Mouse (Mus musculus) liver (tissue): ENCODE measurements around the gene Itgax.

Source experiments
- DNase-seq: peaks from one replicate; pipeline ENCODE4 v3.0.0-alpha.2; 2020; ENCODE audit warnings: mixed read lengths

Gene Itgax

DNA sequence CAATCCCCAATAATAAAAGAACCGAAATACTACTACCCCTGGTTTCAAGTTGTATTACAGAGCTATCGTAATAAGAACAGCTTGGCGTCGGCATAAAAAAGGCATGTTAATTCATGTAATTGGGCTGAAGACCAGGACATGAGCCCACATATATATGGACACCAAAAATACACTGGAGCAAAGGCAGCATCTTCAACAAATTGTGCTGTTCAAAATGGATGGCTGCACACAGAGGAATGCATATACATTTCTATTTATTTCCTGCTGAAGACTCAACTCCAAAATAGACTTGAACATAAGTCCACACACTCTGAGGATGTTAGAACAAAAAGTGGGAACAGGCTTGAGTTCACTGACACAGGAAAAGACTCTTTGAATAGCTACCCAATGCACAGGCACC, 34.7 kb downstream of the Itgax start:
- DNase-seq, result no peak

DNA sequence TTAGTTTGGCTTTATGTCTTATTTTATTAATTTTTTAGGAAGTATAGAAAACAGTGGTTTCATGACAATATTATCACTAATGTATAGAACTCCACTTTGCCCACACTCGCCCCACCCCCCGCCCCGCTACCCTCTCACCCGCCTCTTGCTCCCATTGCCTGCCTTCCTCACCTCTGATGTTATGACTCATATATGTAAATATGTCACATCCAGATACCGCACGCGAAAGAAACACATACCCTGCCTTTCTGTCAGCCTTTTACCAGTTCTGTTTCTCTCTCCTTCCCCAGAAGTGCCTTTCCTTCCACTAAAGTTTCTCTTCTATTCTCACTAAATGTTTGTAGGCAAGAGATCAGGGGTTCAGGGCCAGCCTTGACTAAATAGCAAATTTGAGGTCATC, 37.0 kb downstream of the Itgax start:
- DNase-seq, result no peak

DNA sequence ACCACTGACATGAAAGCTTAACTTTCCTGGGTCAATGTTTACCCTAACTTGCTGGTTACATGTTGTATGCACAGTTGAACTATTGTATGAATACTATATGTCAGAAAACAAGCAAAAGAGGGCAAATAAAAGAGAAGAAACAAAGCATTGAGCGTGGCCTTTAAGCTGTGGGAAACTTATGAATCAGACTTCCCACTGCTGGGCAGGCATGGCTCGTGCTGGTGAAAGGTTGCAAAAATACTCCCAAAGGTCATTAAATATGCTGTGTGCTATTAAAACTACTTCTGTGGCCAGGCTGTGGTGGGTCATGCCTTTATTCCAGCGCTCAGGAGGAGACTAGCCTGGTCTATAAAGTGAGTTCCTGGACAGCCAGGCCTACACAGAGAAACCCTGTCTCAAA, 40.6 kb downstream of the Itgax start:
- DNase-seq, result no peak

DNA sequence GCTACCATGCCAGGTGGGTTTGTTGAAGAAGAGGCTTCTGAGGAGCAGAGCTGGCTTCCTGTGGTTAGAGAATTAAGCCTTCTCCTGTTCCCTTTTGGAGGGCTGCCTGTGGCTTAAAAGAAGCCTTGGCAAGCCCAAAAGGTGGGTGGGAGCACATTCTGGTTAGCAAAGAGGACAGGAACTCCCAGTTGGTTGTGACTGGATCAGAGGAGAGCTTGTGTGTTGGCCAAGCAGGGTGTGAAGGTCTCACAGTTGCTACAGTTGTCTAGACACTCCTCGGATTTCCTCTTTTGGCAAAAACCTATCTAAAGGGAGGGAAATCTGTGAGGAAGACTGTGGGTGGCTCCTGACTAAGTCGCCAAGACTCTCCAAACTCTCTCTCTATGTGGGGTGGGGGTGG, 49.0 kb downstream of the Itgax start:
- no peak for DNase-seq

DNA sequence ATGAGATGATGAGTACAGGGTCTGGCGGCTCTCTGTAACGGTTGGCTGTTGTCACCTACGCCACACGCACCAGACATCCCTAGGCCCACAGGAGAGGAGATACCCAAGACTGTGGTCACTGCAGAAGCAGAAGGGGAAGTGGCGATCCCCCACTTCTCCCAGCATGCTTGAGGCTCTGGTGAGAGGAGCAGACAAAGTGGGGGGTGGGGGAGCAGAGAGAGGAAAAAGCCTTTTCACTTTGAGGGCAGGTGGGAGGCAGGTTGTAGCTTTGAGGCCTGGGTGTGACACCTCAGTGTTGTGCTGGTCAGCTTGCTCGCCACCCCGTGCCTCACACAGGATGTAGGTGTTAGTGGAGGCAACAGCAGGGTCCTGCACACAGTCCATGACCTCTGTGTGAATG, 50.8 kb downstream of the Itgax start:
- peak; percentile 36 for DNase-seq

DNA sequence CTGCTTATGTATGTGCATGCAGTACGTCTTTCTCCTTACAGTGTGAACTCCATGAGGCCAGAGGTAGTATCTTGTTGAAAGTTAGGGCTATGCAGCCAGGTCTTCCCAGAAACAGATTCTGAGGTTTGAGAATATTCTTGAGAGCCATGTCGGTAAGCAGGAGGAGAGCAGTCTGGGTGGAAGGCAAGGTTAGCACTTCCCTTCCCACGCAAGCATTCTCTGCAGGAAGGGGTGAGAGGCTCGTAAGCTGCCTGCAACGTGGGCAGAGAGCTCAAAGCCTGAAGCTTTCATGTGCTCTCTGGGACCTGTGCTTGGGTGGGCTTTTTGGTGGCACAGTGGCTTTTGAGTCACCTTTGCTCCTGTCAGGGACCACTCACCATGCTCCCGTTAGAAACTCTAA, 51.2 kb downstream of the Itgax start:
- DNase-seq, result no peak

DNA sequence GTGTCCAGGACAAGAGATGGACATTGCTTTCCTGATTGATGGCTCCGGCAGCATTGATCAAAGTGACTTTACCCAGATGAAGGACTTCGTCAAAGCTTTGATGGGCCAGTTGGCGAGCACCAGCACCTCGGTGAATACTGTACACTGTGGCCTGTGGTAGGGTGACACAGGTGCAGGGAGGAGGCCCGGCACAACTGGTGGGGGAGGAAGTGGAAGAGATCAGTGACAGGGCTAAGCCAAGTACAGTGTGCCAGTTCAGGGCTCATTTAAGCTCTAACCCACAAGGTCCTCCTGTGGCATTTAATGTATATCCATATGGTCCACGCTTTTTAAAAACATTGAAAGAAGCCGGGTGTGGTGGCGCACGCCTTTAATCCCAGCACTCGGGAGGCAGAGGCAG, 52.3 kb downstream of the Itgax start:
- no peak for DNase-seq
